Mouse (Mus musculus) hindbrain, embryonic 11.5 days (tissue): ENCODE results near the gene Hist1h2ab. TPM values are rescaled to one million over a fixed set of nuclear protein-coding genes. Genes with fewer than 3 reads are reported as not detected.

Experiments used
- ATAC-seq: fragments of 200-750 bp; cut with Nextera tagmentation; 2 replicates; pipeline ENCODE4 v1.8.0; 2017; ENCODE audit warnings: mild to moderate bottlenecking, moderate TSS enrichment, moderate library complexity; ENCODE audit not compliant: low FRiP score
- DNase-seq: peaks from one replicate; pipeline ENCODE4 v3.0.0-alpha.2; 2015; ENCODE audit warnings: low spot score
- H3K27ac ChIP-seq: fragments of 300-500 bp; sonication (generic); 2 replicates; pipeline ENCODE4 v1.5.1; 2014; ENCODE audit warnings: mild to moderate bottlenecking, low read depth, low read length
- H3K27me3 ChIP-seq: fragments of 300-500 bp; sonication (generic); 2 replicates; pipeline ENCODE4 v1.6.1; 2014; ENCODE audit warnings: mild to moderate bottlenecking, low read length, moderate library complexity, mixed read lengths; ENCODE audit not compliant: control insufficient read depth, insufficient read depth
- H3K36me3 ChIP-seq: fragments of 300-500 bp; sonication (generic); 2 replicates; pipeline ENCODE4 v1.6.1; 2014; ENCODE audit warnings: mild to moderate bottlenecking, low read length, moderate library complexity, mixed read lengths; ENCODE audit not compliant: control insufficient read depth, insufficient read depth
- H3K4me1 ChIP-seq: fragments of 300-500 bp; sonication (generic); replicated peaks from 2 replicates; pipeline ENCODE4 v1.6.1; 2014; ENCODE audit warnings: low read length, mixed read lengths; ENCODE audit not compliant: control insufficient read depth, insufficient read depth
- H3K4me2 ChIP-seq: fragments of 300-500 bp; sonication (generic); replicated peaks from 2 replicates; pipeline ENCODE4 v1.6.1; 2014; ENCODE audit warnings: mild to moderate bottlenecking, low read depth, low read length
- H3K4me3 ChIP-seq: fragments of 300-500 bp; sonication (generic); 2 replicates; pipeline ENCODE4 v1.5.1; 2014; ENCODE audit warnings: low read depth, low read length
- H3K9ac ChIP-seq: fragments of 300-500 bp; sonication (generic); 2 replicates; pipeline ENCODE4 v1.6.1; 2014; ENCODE audit warnings: low read depth, low read length
- H3K9me3 ChIP-seq: fragments of 300-500 bp; sonication (generic); 2 replicates; pipeline ENCODE4 v1.6.1; 2016; ENCODE audit warnings: low read length; ENCODE audit not compliant: control insufficient read depth
- WGBS: fragments of 180-500 bp; shearing (Covaris S2); extraction: QIAGEN DNeasy Blood & Tissue Kit; methylation state at CpG from one replicate; pipeline ENCODE4 v1.1.7; 2014; 5-methylcytosine and 5-hydroxymethylcytosine counted together
- polyA plus RNA-seq: library from polyadenylated mRNA; unstranded; fragments of >200 nt; fragmentation: Nextera tagmentation; extraction: Ambion mirVana; gene quantifications from 2 replicates; pipeline ENCODE4 v1.2.1, GENCODE M21; 2014

Gene Hist1h2ab
- polyA plus RNA-seq, 1 experiment from 2014 or later = 50.0 TPM

GRCm38 (mm10) chr13:23753314-23754078 lies 2.6 kb downstream of the Hist1h2ab start:
- no peak for DNase-seq
- Histone ChIP-seq H3K4me3 (no peak overlapping the region; the same call in 1 of the 2 replicates), H3K4me1 (0 out of 2 replicates have a peak, but pooled peaks cover 3% of the 10 kb centered on the region), H3K9ac (no peak overlapping the region), H3K27me3 (no peaks in the 10 kb centered on the region), H3K4me2 (peak overlapping the region; percentile 39; the same call in 1 of the 2 replicates), H3K9me3 (no peaks in the 10 kb centered on the region), H3K36me3 (no peaks in the 10 kb centered on the region), H3K27ac (peak overlapping the region; percentile 54; the same call in 1 of the 2 replicates)
- 65% methylated on average over 4 of the region's 4 CpGs for WGBS
- no peak for ATAC-seq

GRCm38 (mm10) chr13:23755000-23755399 lies 4.1 kb downstream of the Hist1h2ab start:
- Histone ChIP-seq H3K4me3 (no peak overlapping the region), H3K27me3 (no peaks in the 10 kb centered on the region), H3K9me3 (no peaks in the 10 kb centered on the region), H3K4me2 (no peak overlapping the region), H3K9ac (no peak overlapping the region), H3K4me1 (peaks cover 5% of the 10 kb centered on the region; the same call in 1 of the 2 replicates), H3K36me3 (no peaks in the 10 kb centered on the region), H3K27ac (no peak overlapping the region)
- DNase-seq (no peak), ATAC-seq (no peak)

GRCm38 (mm10) chr13:23756790-23757189 lies 5.9 kb downstream of the Hist1h2ab start, which contains the start of gene Hist1h4b:
Gene Hist1h4b, plus strand, starts transcription at chr13:23757013.
- peaks cover 5% of the 10 kb centered on the region; the same call in 1 of the 2 replicates for H3K4me1 ChIP-seq
- peak; percentile 71 for ATAC-seq

GRCm38 (mm10) chr13:23757211-23757773 lies 6.4 kb downstream of the Hist1h2ab start:
- DNase-seq (peak; percentile 65), ATAC-seq (no peak)
- H3K36me3 ChIP-seq = no peaks in the 10 kb centered on the region
- no peaks in the 10 kb centered on the region for H3K9me3 ChIP-seq
- H3K27ac ChIP-seq = peak overlapping the region; percentile 82
- peak overlapping the region; percentile 53 for H3K9ac ChIP-seq
- H3K27me3 ChIP-seq = no peaks in the 10 kb centered on the region
- peak overlapping the region; percentile 48 for H3K4me2 ChIP-seq
- peak overlapping the region; percentile 32 for H3K4me3 ChIP-seq
- peaks cover 5% of the 10 kb centered on the region; the same call in 1 of the 2 replicates for H3K4me1 ChIP-seq
- WGBS = 3% methylated on average over 12 of the region's 23 CpGs

More at GRCm38 (mm10) chr13:23756790-23757189, 5.9 kb downstream of the Hist1h2ab start, which contains the start of gene Hist1h4b:
- peak within 1 kb of the TSS; percentile 48 for H3K4me2 ChIP-seq
- no peaks in the 10 kb centered on the region for H3K27me3 ChIP-seq
- under 1% methylated on average over 12 of the region's 22 CpGs for WGBS
- H3K27ac ChIP-seq = peak within 1 kb of the TSS; percentile 82
- H3K9ac ChIP-seq = peak within 1 kb of the TSS; percentile 53
- peak within 1 kb of the TSS; percentile 32 for H3K4me3 ChIP-seq
- peak; percentile 94 for DNase-seq
- H3K36me3 ChIP-seq = no peaks in the 10 kb centered on the region
- no peaks in the 10 kb centered on the region for H3K9me3 ChIP-seq

GRCm38 (mm10) chr13:23757921-23758320 lies 7.0 kb downstream of the Hist1h2ab start:
- Histone ChIP-seq H3K9me3 (no peaks in the 10 kb centered on the region), H3K27ac (no peak overlapping the region), H3K4me3 (no peak overlapping the region), H3K36me3 (no peaks in the 10 kb centered on the region), H3K4me2 (no peak overlapping the region), H3K27me3 (no peaks in the 10 kb centered on the region), H3K4me1 (peaks cover 5% of the 10 kb centered on the region; the same call in 1 of the 2 replicates), H3K9ac (no peak overlapping the region)
- ATAC-seq = no peak
- DNase-seq = no peak
- WGBS = 63% methylated on average over 3 of the region's 3 CpGs

GRCm38 (mm10) chr13:23759251-23759771 lies 8.4 kb downstream of the Hist1h2ab start:
- no peak overlapping the region for H3K4me3 ChIP-seq
- 69% methylated on average over 3 of the region's 3 CpGs for WGBS

GRCm38 (mm10) chr13:23759916-23760239 lies 9.0 kb downstream of the Hist1h2ab start:
- H3K9me3 ChIP-seq = no peaks in the 10 kb centered on the region
- H3K9ac ChIP-seq = no peak overlapping the region
- H3K27me3 ChIP-seq = no peaks in the 10 kb centered on the region
- H3K4me3 ChIP-seq = peak overlapping the region; percentile 13
- DNase-seq (no peak), ATAC-seq (no peak)
- 72% methylated on average over 1 of the region's 1 CpGs for WGBS
- peak overlapping the region; percentile 46 for H3K4me2 ChIP-seq
- H3K27ac ChIP-seq = peak overlapping the region; percentile 83
- peaks cover 8% of the 10 kb centered on the region; the same call in 1 of the 2 replicates for H3K4me1 ChIP-seq
- no peaks in the 10 kb centered on the region for H3K36me3 ChIP-seq

More at GRCm38 (mm10) chr13:23759251-23759771, 8.4 kb downstream of the Hist1h2ab start:
- Histone ChIP-seq H3K9ac (no peak overlapping the region), H3K27ac (no peak overlapping the region), H3K27me3 (no peaks in the 10 kb centered on the region), H3K36me3 (no peaks in the 10 kb centered on the region), H3K4me1 (peaks cover 7% of the 10 kb centered on the region; the same call in 1 of the 2 replicates), H3K4me2 (no peak overlapping the region), H3K9me3 (no peaks in the 10 kb centered on the region)
- no peak for ATAC-seq
- no peak for DNase-seq

GRCm38 (mm10) chr13:23760240-23760971 lies 9.5 kb downstream of the Hist1h2ab start:
- H3K36me3 ChIP-seq = no peaks in the 10 kb centered on the region
- peak overlapping the region; percentile 83 for H3K27ac ChIP-seq
- WGBS = 2% methylated on average over 20 of the region's 27 CpGs
- peak overlapping the region; percentile 46 for H3K4me2 ChIP-seq
- H3K9ac ChIP-seq = peak overlapping the region; percentile 34; the same call in 1 of the 2 replicates
- no peaks in the 10 kb centered on the region for H3K9me3 ChIP-seq
- ATAC-seq (peak; percentile 20; the same call in 1 of the 2 replicates), DNase-seq (peak; percentile 50)
- H3K27me3 ChIP-seq = no peaks in the 10 kb centered on the region
- H3K4me3 ChIP-seq = peak overlapping the region; percentile 35
- peaks cover 8% of the 10 kb centered on the region; the same call in 1 of the 2 replicates for H3K4me1 ChIP-seq
